8 mouse cellular contexts compared by ENCODE assay signal in genomic region chr15:5185366-5186292, GRCm38 (mm10). TPM values are rescaled to one million over a fixed set of nuclear protein-coding genes. Genes with fewer than 3 reads are reported as not detected.
DNase-seq lines count a peak whose midpoint lies in the region; ATAC-seq lines count a peak whose summit lies in the region.

Ttc33 (plus strand) TSS chr15:5185525.

- peak within 1 kb of the TSS; percentile 81 for H3K4me2 ChIP-seq in hindbrain, embryonic 15.5 days

- peak; percentile 39 for DNase-seq in WW6 (ENCODE audit: low read depth, low spot score)
- DNase-seq in cerebellum, postnatal 36 days = peak; percentile 80 to 84
- DNase-seq in frontal cortex, postnatal 36 days (ENCODE audit: low spot score in 2 of 2) = peak; percentile 73 to 85
- peak; percentile 72 to 79 for DNase-seq in layer of hippocampus, postnatal 36 days
- peak; percentile 82 for DNase-seq in lung, postnatal 25 days (ENCODE audit: low spot score)
- peak; percentile 78 for DNase-seq in retina, adult 2 months (ENCODE audit: low read depth, low spot score)
- DNase-seq in thymus, postnatal 25 days = peak; percentile 72

- peak within 1 kb of the TSS; percentile 87 for H3K27ac ChIP-seq in hindbrain, embryonic 15.5 days (replicated peaks)

- H3K4me1 ChIP-seq in hindbrain, embryonic 15.5 days (replicated peaks) = peaks cover 26% of the 10 kb centered on the region

- peak within 1 kb of the TSS; percentile 85 for H3K9ac ChIP-seq in hindbrain, embryonic 15.5 days

- no peaks in the 10 kb centered on the region for H3K27me3 ChIP-seq in hindbrain, embryonic 15.5 days

- WGBS in hindbrain, embryonic 15.5 days = under 1% methylated on average over 55 of the region's 55 CpGs

- H3K4me3 ChIP-seq in hindbrain, embryonic 15.5 days = peak within 1 kb of the TSS; percentile 94

- peak; percentile 90 for ATAC-seq in hindbrain, embryonic 15.5 days (ENCODE audit: low FRiP score, low read depth)

- no peaks in the 10 kb centered on the region for H3K9me3 ChIP-seq in hindbrain, embryonic 15.5 days

- peaks cover 3% of the 10 kb centered on the region; the same call in 1 of the 2 replicates for H3K36me3 ChIP-seq in hindbrain, embryonic 15.5 days

RNA-seq across cellular contexts. Expression of gene Ttc33, which starts in this region (rescaled TPM):
- polyA plus RNA-seq in hindbrain, embryonic 15.5 days (2015; fragmentation: Nextera tagmentation; extraction: Ambion mirVana) = 50.4 and 53.0 TPM in 2 replicates
- 10 to 100 TPM; 77.0 to 82.6 TPM for total RNA-seq in layer of hippocampus, postnatal 36 days (2021)

Comparison
In these comparisons a context has a peak if more than half of its experiments do, and no peak if none do; other contexts are left out.
1. Peak in every context shown above with its lines: DNase-seq, ATAC-seq, H3K4me3 ChIP-seq and H3K27ac ChIP-seq.